ENCODE assay signal across 1 mouse cellular context in the genomic region with DNA sequence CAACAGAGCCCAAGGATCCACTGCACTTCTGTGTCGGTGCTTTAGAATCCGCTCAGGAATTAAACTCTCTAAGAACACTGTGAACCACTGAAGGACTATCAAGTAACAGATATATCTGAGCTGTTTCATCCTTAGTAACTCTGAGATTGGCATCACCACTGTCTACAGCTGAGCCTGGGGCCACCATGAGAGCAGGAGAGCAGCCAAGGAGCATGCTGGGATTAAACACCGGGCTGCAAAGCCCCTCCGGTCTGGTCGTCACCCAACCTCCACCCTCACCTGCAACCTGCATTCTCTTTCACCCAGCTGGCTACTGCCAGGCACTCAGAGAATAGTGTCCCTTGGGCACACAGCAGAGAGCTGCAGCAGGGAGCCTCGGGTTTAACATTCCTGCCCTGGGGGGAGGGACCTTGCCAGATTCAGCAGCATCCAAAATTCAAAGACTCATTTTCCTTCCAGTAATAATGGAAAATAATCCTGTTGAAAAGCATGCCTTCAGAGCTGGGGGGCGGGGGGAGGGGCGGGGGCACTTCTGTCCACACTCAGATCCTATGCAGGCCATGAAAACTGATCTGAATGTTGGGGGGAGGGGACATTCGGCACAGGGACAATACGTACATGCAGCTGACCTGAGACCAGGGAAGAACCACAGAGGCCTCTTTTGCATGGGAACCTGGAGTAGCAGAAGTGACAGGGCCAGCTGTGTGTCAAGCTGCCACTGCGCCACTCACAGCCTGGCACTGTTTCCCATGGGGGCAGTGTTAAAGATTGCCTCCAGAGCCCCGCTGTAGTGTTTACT.
TF ChIP-seq lines count a peak whose summit lies in the region.

No protein-coding gene starts in this region.

TF ChIP-seq in CH12.LX, 34 proteins besides CTCF, POLR2A, EP300 and RAD21 (continued from another document):
- TF ChIP-seq NELFE (IDR thresholded peaks at IDR 0.05; ENCODE audit: low read depth, low read length) (no peak), ZKSCAN1 (IDR thresholded peaks at IDR 0.05; ENCODE audit: borderline replicate concordance, low read depth, low read length) (no peak), SMC3 (IDR thresholded peaks at IDR 0.05; ENCODE audit: low read depth, low read length) (0 out of 2 replicates have a peak, but pooled peaks have one; percentile 2), JUN (IDR thresholded peaks at IDR 0.05; ENCODE audit: insufficient read depth, low read depth, low read length) (no peak), MEF2A (IDR thresholded peaks at IDR 0.05; ENCODE audit: borderline replicate concordance, low read depth, low read length) (no peak; the same call in 1 of the 2 replicates), ETS1 (conservative IDR thresholded peaks at IDR 0.05; ENCODE audit: low read depth, low read length) (peak; percentile 84), HCFC1 (IDR thresholded peaks at IDR 0.05; ENCODE audit: low read depth, low read length) (no peak)
TF ChIP-seq in CH12.LX: peak in this region for 5.
